Mouse (Mus musculus) megakaryocyte progenitor cell, adult 5-6 weeks (primary cell): Measurements from ENCODE around the gene Pou2af1. TPM values are rescaled to one million over a fixed set of nuclear protein-coding genes. Genes with fewer than 3 reads are reported as not detected.
A peak's percentile ranks its signal among the peaks of the same experiment; 100 is the strongest.

ENCODE experiments used
- ATAC-seq: replicated peaks from 2 replicates; pipeline ENCODE4 v1.8.0; 2016; ENCODE audit warnings: mild to moderate bottlenecking, moderate TSS enrichment, inconsistent platforms; ENCODE audit not compliant: poor library complexity
- total RNA-seq, 2 experiments: library from RNA; stranded (forward) in 1 of 2; stranded (reverse) in 1 of 2; fragments of 157-497, 149-512 nt in 1 of 2; fragments of 200-1000 nt in 1 of 2; gene quantifications; 2 replicates each; pipeline versions ENCODE4 v1.2.3 to v1.2.4; 2015 to 2017

The Pou2af1 gene
- total RNA-seq, 2 experiments from 2014 or later, result not detected

GRCm38 (mm10) chr9:51215949-51216348, 2.4 kb downstream of the Pou2af1 start:
- ATAC-seq, result no peak

DNA sequence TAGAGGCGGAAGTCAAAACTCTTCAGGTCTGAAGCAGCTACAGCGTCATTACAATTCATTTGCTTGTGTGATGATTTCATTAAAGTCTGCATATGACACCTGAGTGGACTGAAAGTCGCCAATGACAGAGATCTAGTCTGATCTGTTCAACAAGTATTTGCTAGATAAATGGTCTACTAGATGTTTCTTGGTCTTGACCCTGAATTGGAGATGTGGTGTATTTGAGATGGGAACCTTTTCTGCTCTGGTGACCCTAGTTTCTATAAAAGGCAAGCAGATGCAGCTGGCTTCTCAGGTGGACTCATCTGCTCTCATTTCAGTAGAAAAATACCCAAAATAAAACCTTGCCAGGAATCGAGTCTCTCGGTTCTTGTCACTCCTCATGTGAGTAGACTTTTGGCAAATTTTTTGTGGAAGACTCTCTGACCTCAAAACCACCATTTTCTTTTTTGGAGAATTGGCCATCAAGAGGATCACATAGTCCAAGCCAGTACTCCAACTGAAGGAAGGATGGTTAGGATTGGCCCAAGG, 12.2 kb downstream of the Pou2af1 start:
- no peak for ATAC-seq

DNA sequence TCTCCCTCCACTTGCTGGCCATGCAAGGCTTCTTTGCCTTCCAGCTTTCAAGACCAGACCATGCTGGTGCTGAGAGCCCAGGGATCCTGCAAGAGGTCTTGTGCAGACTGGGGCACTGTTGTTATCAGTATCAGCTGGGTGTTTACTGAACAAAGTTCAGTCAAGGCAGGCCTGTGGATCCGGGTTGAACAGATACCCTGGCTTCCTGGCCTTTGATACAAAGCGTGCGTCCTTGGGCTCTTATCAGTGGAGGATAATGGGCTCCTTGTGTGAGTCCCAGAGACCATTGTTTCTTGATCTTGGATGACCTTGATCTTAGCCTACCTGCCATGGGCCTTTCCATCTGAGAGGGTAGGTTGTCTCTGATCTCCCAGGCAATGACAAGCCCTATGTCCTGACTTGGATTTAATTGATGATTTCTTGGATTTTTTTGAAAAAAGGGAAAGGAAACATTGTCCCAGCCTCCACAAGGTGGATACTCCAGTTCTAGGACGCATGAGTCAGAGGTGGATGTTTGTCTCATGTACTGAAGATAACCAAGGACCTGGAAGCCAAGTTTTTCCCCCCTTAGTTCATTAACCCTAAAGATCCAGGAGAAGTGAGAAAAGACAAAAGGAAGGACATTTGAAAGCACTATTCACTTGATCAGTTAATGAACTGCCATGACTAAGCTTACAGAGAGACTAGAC, 17.3 kb downstream of the Pou2af1 start:
- peak; percentile 37 for ATAC-seq

DNA sequence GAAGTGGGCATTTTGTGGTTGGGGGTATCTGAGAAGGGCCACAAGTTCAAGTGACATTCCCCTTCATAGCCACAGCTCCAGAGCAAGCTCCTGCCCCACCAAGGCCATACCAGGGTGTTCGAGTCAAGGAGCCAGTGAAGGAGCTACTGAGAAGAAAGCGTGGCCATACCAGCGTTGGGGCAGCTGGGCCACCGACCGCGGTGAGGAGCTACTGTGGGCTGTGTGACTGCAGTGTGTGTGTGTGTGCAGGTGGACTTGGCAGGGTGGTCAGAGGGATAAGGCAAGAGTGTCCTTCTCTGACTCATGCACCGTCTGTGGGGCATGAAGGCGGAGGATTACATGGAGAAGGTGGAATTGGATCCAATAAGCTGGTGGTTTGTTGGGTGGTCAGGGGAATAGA, 18.7 kb downstream of the Pou2af1 start:
- no peak for ATAC-seq

GRCm38 (mm10) chr9:51238741-51239385, 25.4 kb downstream of the Pou2af1 start:
- peak; percentile 52 for ATAC-seq

DNA sequence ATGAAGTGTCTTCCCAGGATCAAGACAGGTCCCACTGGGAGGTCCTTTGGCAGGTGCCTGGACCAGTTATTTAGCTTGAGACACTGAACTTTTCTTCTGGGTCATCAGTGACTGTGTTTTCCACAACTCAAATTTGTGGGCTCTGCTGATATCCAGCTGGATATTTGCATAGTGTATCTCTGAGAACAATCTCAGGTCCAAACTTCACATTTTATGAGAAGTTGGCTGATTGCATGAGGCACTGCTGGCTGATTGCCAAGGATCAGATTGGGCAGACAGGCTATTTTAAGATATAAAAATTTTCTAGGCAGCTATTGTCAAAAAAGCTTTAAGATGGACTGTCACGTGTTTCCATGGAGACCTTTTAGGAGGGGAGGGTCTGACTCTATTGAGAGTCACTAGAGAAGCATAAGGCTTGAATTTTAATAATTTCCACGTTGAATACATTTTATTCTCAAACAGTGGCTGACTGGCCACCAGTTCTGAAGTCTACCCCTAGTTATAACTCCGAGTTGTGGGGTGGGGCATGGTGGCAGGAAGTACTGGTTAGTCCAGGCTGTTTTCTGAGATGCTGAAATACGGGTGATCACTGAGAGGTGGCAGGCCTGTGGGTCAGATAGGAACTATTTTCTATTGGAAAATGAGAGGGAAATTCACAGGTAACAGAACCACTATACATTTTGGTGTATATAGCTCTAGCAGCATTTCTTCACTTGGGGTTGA, 43.4 kb downstream of the Pou2af1 start:
- no peak for ATAC-seq

DNA sequence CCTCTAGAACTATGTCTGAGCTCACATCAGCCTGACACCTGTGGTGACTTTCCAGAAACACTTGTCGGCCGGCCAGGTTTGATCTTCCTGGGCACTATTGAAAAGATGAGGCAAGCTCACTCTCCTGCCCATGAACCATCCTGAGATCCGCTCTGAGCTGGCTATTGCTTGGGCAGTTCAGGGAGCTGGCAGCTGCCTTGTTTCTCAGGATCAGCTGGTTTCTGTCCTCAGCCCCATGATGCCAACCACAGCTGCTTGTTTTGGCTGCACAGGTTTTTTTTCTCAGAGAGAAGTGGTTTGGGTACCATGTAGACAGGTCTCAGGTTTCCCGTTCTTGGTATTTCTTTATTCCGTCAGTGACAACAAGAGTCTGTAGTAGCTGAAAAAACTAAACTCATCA, 44.9 kb downstream of the Pou2af1 start:
- ATAC-seq, result no peak

- ATAC-seq, result no peak
These were observed 55.3 kb downstream of the Pou2af1 start for GRCm38 (mm10) chr9:51268852-51269251.

DNA sequence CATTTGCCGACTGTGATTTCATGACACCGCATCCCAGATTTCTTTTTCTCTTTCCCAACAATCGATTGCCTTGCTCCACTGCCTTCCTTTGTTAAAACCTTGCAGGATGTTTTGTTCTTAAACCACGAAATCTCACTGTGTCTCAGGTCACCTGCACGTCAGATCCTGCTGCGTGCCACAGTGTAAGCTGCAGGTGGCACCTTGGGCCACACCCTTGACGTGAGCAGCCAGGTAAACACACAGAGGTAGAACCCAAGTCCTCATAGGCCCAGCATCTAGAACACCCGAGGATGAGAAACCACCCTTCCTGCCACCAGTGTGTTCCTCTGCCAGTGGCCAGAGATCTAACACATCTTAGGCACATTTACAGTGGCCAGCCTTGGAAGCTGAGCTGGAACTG, 57.6 kb downstream of the Pou2af1 start:
- no peak for ATAC-seq

DNA sequence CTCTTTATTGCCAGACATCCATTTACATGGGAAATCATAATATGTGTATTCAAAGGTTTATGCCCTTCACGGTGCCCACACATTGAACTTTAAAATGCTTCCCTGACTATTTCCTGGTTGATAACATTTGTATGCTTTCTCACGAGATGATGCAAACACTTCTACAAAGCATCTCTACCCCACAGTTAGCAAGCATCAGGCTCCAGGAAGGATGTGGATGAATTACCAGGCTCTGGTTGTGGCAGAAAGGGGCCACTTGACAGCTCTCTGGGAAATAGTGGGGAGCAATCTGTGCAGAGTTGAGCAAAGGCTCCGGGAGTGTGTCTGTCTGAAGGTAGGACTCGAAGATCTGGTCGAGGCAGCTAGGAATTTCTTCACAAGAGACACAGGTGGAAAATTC, 58.6 kb downstream of the Pou2af1 start:
- no peak for ATAC-seq

DNA sequence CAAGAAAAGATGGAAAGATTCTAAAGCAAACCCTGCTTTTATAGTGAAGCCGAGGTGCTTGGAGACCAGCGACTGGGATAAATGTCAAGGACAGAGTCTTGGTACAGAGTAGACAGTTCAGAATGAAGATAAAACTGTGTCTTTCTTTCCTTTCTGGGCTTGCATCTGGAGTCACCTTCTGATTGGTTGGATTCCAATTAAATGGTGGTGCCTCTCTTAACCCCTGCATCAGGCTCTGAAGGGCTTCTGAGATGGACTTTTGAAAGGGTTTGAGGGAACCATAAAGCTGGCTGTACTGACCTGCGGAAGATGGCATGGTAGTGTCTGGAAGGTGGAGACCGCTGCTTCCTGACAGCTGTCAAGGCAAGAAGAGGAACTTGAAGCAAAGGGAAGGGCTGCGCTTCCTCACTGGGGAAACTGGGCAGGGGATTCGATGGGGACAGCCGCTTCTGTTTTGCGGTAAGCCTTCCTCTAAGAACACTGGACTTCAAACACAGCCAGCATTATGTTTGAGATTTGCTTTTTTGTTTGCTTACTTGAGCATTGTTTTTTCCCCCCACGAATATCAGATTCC, 60.2 kb downstream of the Pou2af1 start:
- ATAC-seq, result peak; percentile 88

- no peak for ATAC-seq
These were observed 61.2 kb downstream of the Pou2af1 start for GRCm38 (mm10) chr9:51274678-51275077.

DNA sequence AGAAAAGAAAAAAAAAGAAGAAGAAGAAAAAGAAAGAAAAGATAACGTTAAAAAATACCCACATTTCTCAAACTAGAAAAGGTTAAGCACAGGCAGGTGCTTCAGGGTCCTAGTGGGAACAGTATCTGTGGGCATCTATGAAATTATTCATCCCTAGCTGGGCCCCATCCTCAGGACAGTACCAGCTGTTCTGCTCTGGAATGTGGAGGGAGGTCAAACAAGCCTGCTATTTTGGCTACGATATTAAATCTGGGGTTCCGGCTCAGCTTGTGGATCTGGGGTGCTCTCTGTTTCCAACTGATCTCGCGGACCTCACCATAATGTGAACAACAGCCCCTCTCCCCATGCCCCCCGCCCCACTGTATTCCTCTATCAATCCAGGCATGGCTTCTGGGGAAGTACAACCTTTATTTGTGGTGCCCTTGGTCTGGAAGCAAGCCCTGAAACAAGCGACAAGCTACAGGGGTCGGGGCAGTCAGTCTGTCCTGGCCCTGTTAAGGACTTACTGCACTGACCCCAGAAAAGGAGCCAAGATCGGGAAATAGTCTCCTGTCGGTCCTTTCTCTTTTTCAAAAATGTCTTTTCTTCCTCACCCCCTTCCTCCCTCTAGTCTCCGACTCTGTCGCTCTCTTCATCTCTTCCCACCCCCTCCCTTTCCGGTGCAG, 64.5 kb downstream of the Pou2af1 start:
- no peak for ATAC-seq

DNA sequence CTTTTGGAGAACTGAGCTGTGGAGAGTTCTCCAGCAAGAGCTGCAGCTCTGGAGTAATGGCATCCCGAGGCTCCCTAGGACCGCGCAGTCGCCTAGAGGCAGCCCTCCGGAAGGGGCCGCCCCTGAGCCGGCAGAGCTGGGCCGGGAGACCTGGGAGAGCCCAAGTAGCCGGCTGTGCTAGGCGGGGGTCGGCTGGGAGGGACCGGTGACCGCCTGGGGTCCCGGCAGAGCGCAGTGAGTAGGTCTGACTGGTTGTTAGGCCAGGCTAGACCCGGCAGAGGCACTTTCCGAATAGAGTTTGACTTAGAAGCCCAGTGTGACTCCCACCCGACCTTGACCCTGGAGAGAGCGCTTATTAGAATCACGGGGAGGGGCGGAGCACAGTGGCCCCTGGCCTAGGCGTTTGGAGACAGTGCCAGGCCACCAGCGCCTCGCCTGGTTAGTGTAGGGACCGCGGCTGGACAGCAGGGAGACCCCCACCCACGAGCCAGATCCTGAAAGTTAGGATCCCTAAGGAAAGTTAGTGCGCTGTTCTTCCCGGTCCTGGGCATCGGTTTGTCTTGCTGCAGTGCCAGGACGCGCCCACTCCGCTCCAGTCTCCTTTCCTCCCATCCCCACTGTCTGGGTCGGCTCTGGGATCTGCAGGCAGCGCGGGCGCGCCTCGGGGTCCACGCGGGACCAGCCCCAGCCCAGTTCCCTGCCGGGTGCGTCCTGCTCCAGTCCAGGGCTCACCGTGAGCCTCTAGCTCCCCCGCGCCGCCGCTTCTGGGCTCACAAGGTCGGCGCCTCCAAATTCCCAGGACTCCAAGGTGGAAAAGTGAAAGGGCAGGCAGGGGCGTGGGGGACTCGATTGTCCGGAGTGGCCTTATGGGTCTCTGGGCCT, 65.2 kb downstream of the Pou2af1 start, which contains the start of gene Colca2:
Gene Colca2 (minus strand): TSS at position 70 of the 882 bp plus-strand sequence.
- peak; percentile 76 for ATAC-seq

DNA sequence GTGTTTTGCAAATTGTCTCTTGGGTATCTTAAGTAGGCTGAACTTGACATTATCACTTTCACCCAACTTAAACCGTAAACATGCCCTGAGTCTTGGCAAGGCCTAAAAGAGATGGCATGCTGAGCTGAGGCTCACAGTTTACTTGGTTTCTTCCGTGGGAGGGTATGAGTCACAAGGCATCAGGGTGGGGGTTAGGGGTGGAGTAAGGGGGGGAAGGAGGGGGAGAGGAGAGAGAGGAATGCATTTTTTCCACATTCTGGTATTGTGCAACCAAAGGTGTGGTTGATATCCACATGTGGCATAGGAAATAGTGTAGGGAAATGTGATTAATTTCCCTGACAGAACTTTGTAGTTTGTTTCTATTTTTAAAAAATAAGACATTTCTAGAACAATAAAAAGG, 72.6 kb downstream of the Pou2af1 start:
- no peak for ATAC-seq

Other genes with a start within 250 kb of the Pou2af1 start
- gene Sik2, start 204.6 kb upstream of the Pou2af1 start, total RNA-seq (2015), result 27.1 and 27.3 TPM in 2 replicates
- 12.3 and 19.8 TPM in 2 replicates for gene Sik2, start 204.6 kb upstream of the Pou2af1 start, total RNA-seq (2017)
- gene Btg4, start 152.8 kb upstream of the Pou2af1 start, total RNA-seq (2015), result 0.10 TPM in 1 of 2 replicates, not detected in the other
- gene Btg4, start 152.8 kb upstream of the Pou2af1 start, total RNA-seq (2017), result not detected in 2 replicates
- 7.5 and 9.9 TPM in 2 replicates for gene Layn, start 136.6 kb upstream of the Pou2af1 start, total RNA-seq (2015)
- gene Layn, start 136.6 kb upstream of the Pou2af1 start, total RNA-seq (2017), result 38.0 and 41.9 TPM in 2 replicates
- gene 4833427G06Rik, start 111.6 kb upstream of the Pou2af1 start, total RNA-seq (2015), result not detected in 2 replicates
- gene 4833427G06Rik, start 111.6 kb upstream of the Pou2af1 start, total RNA-seq (2017), result not detected in 2 replicates
- gene Gm32742, start 48.2 kb upstream of the Pou2af1 start, total RNA-seq (2015), result 0.10 and 0.22 TPM in 2 replicates
- gene Gm32742, start 48.2 kb upstream of the Pou2af1 start, total RNA-seq (2017), result 0.14 TPM in 1 of 2 replicates, not detected in the other
- 0.32 and 0.78 TPM in 2 replicates for gene Colca2, start 64.9 kb downstream of the Pou2af1 start, total RNA-seq (2015)
- 0.21 and 0.54 TPM in 2 replicates for gene Colca2, start 64.9 kb downstream of the Pou2af1 start, total RNA-seq (2017)
- not detected in 2 replicates for gene 1810046K07Rik, start 115.2 kb downstream of the Pou2af1 start, total RNA-seq (2015)
- 0.24 TPM in 1 of 2 replicates, not detected in the other for gene 1810046K07Rik, start 115.2 kb downstream of the Pou2af1 start, total RNA-seq (2017)